Mouse (Mus musculus) bone marrow, adult 2 months (tissue): ENCODE data around the gene Gata2.

Experiments
- CTCF ChIP-seq: fragments of 200-500 bp; IDR thresholded peaks from 2 replicates; pipeline ENCODE4 v1.5.1; 2011; ENCODE audit warnings: low read length, control low read depth; ENCODE audit not compliant: control insufficient read depth, insufficient read depth
- POLR2A ChIP-seq: fragments of 200-500 bp; IDR thresholded peaks from 2 replicates; pipeline ENCODE4 v1.6.1; 2011; ENCODE audit warnings: low read depth, mild to moderate bottlenecking, control low read depth, low read length, borderline replicate concordance; ENCODE audit not compliant: control insufficient read depth

DNA sequence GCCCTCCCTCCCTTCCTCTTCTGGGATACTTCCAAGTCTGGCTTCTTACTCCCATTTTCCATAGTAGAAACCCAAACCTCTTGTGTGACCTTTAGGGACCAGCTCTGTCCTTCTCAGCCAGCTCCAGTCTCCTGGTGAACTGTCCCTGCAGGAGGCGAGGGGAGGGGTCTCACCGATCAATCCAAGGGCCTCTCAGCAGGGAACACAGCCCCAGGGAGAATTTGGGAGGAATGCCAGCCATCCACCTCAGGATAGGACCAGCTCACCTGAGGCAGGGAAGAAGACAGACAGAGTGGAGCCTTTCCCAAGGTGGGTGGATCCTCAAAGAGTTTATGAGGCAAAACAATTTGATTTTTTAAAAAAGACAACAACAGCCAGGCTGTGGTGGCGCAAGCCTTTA is 16.5 kb downstream of the Gata2 start:
- no peak for TF ChIP-seq CTCF
- TF ChIP-seq POLR2A = no peak
